Mouse (Mus musculus): Measurements from ENCODE around the gene Samd11. TPM values are rescaled to one million over a fixed set of nuclear protein-coding genes. Genes with fewer than 3 reads are reported as not detected.

Samd11 gene
- 1.2 TPM in 2 replicates for polyA plus RNA-seq (2015; fragmentation: Nextera tagmentation; extraction: Ambion mirVana)

DNA sequence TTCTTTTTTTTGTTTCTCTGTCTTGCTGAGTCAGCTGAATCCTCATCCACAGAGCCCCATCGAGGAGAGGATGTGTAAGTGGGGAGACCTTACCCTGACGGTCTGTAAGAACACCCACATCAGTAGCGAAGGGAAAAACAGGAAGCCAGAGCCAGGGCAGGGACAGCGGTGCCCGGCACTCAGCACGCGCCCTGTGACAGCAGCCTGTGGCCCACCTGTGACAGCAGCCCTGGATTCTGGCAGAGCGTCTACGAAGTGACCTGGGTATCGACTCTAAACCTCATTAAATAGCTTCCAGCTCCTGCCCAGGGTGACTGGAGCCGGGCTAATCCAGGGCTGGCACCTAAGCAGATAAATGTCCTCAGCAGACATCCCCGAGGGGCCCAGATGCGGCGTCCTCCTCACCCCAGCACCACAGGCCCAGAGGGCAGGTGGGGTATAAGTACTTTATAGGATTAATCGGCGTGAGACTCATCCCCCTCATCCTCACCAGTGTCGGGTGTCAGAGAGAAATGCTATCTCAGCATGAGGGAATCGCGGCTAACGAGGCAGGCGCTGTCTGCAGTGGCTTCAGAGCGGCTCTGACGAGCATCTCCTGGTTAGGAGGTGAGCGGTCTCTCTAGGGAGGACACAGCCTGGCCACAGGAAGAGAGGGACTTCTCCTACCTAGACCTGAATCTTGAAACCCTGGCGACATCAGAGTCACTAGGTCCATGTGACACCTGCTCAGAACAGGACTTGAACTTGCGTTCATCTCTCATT, at the start of gene Samd11:
TSS of gene Samd11 (minus strand) at position 580 of the 762 bp plus-strand sequence.
- H3K4me1 ChIP-seq = peaks cover 21% of the 10 kb centered on the region
- H3K9me3 ChIP-seq = no peaks in the 10 kb centered on the region
- 0 out of 2 replicates have a peak, but pooled peaks have one; percentile 40 for ATAC-seq (ENCODE audit: extremely low read depth, insufficient number of reproducible peaks, low FRiP score, low TSS enrichment)
- H3K36me3 ChIP-seq = no peaks in the 10 kb centered on the region
- peak within 1 kb of the TSS; percentile 71 for H3K9ac ChIP-seq
- peak within 1 kb of the TSS; percentile 61 for H3K27ac ChIP-seq (replicated peaks)
- peaks cover 46% of the 10 kb centered on the region for H3K27me3 ChIP-seq (replicated peaks)
- WGBS = 6% methylated on average over 26 of the region's 26 CpGs
- peak within 1 kb of the TSS; percentile 46 for H3K4me3 ChIP-seq
- H3K4me2 ChIP-seq = peak within 1 kb of the TSS; percentile 69

DNA sequence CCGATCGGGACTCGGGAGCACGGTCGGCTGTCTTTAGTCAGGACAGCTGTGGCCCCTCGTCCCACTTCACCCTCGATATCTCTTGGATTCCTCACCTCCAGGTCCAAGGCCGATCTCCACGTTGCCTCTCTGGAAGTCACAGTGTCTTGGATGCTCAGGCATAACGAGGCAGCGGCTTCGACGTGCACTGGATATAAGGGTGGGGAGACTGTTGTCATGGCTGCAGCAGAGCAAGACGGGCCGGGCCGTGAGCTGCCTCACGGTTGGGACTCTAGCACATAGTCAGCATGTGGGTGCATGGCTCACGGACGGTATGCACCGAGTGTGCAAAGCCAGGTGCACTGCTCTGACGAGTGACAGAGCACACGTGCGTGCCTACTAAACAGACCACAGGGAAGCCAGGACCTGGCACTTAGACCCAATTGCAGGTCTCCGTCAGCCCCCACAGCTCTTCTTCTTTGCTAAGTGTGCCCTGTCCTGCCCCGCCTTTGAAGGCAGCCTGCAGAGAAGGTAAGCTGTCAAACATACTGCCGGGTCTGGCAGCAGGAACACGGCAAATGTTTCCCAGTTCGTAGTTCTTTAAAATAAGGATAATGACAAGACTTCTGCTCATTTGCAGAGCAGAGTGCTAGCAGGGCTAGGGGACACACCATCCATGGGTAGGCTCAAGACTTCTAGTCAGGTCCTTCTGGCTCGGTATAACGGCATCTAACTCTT, 938 bp downstream of the Samd11 start:
- H3K27me3 ChIP-seq (replicated peaks) = peaks cover 47% of the 10 kb centered on the region
- H3K9me3 ChIP-seq = no peaks in the 10 kb centered on the region
- peak; percentile 73 for ATAC-seq (ENCODE audit: extremely low read depth, insufficient number of reproducible peaks, low FRiP score, low TSS enrichment)
- peak overlapping the region; percentile 71 for H3K9ac ChIP-seq
- peak overlapping the region; percentile 69 for H3K4me2 ChIP-seq
- peaks cover under 1% of the 10 kb centered on the region; the same call in 1 of the 2 replicates for H3K36me3 ChIP-seq
- WGBS = 2% methylated on average over 26 of the region's 30 CpGs
- H3K27ac ChIP-seq (replicated peaks) = peak overlapping the region; percentile 61
- H3K4me3 ChIP-seq = peak overlapping the region; percentile 46
- H3K4me1 ChIP-seq = peaks cover 28% of the 10 kb centered on the region

- H3K9me3 ChIP-seq = no peaks in the 10 kb centered on the region
- 39% methylated on average over 7 of the region's 7 CpGs for WGBS
- peaks cover 47% of the 10 kb centered on the region for H3K27me3 ChIP-seq (replicated peaks)
- H3K9ac ChIP-seq = no peak overlapping the region
- H3K4me2 ChIP-seq = peak overlapping the region; percentile 41
- H3K36me3 ChIP-seq = peaks cover 16% of the 10 kb centered on the region
- peaks cover 34% of the 10 kb centered on the region for H3K4me1 ChIP-seq
- peak; percentile 56; the same call in 1 of the 2 replicates for ATAC-seq (ENCODE audit: extremely low read depth, insufficient number of reproducible peaks, low FRiP score, low TSS enrichment)
- peak overlapping the region; percentile 25; the same call in 1 of the 2 replicates for H3K27ac ChIP-seq (replicated peaks)
- peak overlapping the region; percentile 18; the same call in 1 of the 2 replicates for H3K4me3 ChIP-seq
Measured at GRCm38 (mm10) chr4:156253043-156253442, 2.4 kb downstream of the Samd11 start.

DNA sequence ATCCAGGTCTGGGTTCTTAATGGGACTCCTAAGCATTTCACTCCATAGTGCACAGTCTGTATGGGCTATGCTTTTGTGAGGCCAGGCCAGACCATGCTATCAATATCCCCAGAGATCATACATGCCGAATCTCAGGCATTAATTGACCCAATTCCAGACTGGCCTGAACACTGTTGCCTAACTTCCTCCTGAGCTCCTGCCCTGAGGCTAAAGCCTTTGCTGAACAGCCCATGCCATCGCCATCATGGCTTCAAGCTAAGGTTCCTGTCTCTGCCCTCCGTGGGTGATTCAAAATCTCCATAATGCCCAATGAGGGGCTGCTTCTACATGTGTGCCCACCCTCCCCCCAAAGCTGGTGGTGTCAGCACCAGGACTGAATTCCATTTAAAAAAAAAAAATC, 2.8 kb downstream of the Samd11 start:
- Histone ChIP-seq H3K27me3 (replicated peaks) (peaks cover 47% of the 10 kb centered on the region), H3K9ac (no peak overlapping the region), H3K4me2 (peak overlapping the region; percentile 41), H3K4me3 (peak overlapping the region; percentile 18), H3K9me3 (no peaks in the 10 kb centered on the region), H3K4me1 (peaks cover 34% of the 10 kb centered on the region), H3K27ac (replicated peaks) (peak overlapping the region; percentile 25), H3K36me3 (peaks cover 20% of the 10 kb centered on the region)
- no peak for ATAC-seq (ENCODE audit: extremely low read depth, insufficient number of reproducible peaks, low FRiP score, low TSS enrichment)
- 39% methylated on average over 3 of the region's 3 CpGs for WGBS

GRCm38 (mm10) chr4:156252140-156252539, 3.3 kb downstream of the Samd11 start:
- no peak; the same call in 1 of the 2 replicates for ATAC-seq (ENCODE audit: extremely low read depth, insufficient number of reproducible peaks, low FRiP score, low TSS enrichment)
- peaks cover 34% of the 10 kb centered on the region for H3K4me1 ChIP-seq
- 0 out of 2 replicates have a peak overlapping the region, but pooled peaks have one; percentile 1 for H3K27ac ChIP-seq (replicated peaks)
- peak overlapping the region; percentile 41 for H3K4me2 ChIP-seq
- WGBS = 29% methylated on average over 7 of the region's 7 CpGs
- H3K9me3 ChIP-seq = no peaks in the 10 kb centered on the region
- H3K36me3 ChIP-seq = peaks cover 25% of the 10 kb centered on the region
- peak overlapping the region; percentile 18 for H3K4me3 ChIP-seq
- H3K27me3 ChIP-seq (replicated peaks) = peaks cover 47% of the 10 kb centered on the region
- no peak overlapping the region for H3K9ac ChIP-seq

- WGBS = 73% methylated on average over 8 of the region's 8 CpGs
- no peak overlapping the region for H3K9ac ChIP-seq
- H3K27me3 ChIP-seq (replicated peaks) = peaks cover 47% of the 10 kb centered on the region
- ATAC-seq (ENCODE audit: extremely low read depth, insufficient number of reproducible peaks, low FRiP score, low TSS enrichment) = no peak
- no peak overlapping the region for H3K4me3 ChIP-seq
- no peaks in the 10 kb centered on the region for H3K9me3 ChIP-seq
- H3K36me3 ChIP-seq = peaks cover 35% of the 10 kb centered on the region
- H3K4me1 ChIP-seq = peaks cover 34% of the 10 kb centered on the region
- peak overlapping the region; percentile 41; the same call in 1 of the 2 replicates for H3K4me2 ChIP-seq
- H3K27ac ChIP-seq (replicated peaks) = no peak overlapping the region
Measured at GRCm38 (mm10) chr4:156251081-156251480, 4.4 kb downstream of the Samd11 start.

- Histone ChIP-seq H3K9me3 (no peaks in the 10 kb centered on the region), H3K4me2 (no peak overlapping the region), H3K4me1 (peaks cover 22% of the 10 kb centered on the region), H3K27me3 (replicated peaks) (peaks cover 34% of the 10 kb centered on the region), H3K4me3 (no peak overlapping the region), H3K36me3 (peaks cover 50% of the 10 kb centered on the region), H3K9ac (peak overlapping the region; percentile 4; the same call in 1 of the 2 replicates), H3K27ac (replicated peaks) (no peak overlapping the region)
- ATAC-seq (ENCODE audit: extremely low read depth, insufficient number of reproducible peaks, low FRiP score, low TSS enrichment) = no peak
- 57% methylated on average over 11 of the region's 11 CpGs for WGBS
Measured at GRCm38 (mm10) chr4:156249567-156249966, 5.9 kb downstream of the Samd11 start.

DNA sequence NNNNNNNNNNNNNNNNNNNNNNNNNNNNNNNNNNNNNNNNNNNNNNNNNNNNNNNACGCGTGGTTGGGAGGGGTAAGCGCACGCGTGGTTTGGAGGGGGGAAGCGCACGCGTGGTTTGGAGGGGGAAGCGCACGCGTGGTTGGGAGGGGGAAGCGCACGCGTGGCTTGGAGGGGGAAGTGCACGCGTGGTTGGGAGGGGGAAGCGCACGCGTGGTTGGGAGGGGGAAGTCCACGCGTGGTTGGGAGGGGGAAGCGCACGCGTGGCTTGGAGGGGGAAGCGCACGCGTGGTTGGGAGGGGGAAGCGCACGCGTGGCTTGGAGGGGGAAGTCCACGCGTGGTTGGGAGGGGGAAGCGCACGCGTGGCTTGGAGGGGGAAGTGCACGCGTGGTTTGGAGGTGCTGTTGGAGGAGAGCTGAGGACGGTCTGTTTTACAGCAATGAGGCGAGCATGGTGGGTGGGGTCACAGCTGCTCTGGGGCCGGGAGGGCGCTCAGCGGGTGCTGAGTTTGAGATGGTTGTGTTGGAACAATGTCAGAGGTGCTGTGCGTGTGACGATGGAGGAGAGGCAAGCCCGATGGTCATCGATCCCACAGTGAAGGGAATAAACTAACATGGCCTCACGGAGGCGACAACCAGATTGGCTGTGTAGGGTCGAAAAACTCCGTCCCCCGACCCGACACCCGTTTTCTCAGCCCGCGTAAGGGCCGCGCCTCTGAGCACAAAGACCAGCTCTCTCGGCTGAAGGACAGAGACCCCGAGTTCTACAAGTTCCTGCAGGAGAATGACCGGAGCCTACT, 18.6 kb downstream of the Samd11 start:
- ATAC-seq (ENCODE audit: extremely low read depth, insufficient number of reproducible peaks, low FRiP score, low TSS enrichment) = no peak
- Histone ChIP-seq H3K9ac (peak overlapping the region; percentile 88), H3K9me3 (no peaks in the 10 kb centered on the region), H3K4me1 (peaks cover 26% of the 10 kb centered on the region), H3K4me2 (peak overlapping the region; percentile 93), H3K4me3 (peak overlapping the region; percentile 89), H3K36me3 (peaks cover 63% of the 10 kb centered on the region), H3K27me3 (replicated peaks) (0 out of 2 replicates have a peak, but pooled peaks cover 2% of the 10 kb centered on the region), H3K27ac (replicated peaks) (no peak overlapping the region)
- WGBS = 24% methylated on average over 55 of the region's 60 CpGs

GRCm38 (mm10) chr4:156235808-156236533, 19.5 kb downstream of the Samd11 start, which contains the start of gene Noc2l:
Gene Noc2l, plus strand, starts transcription at chr4:156236010.
- H3K9me3 ChIP-seq = no peaks in the 10 kb centered on the region
- H3K9ac ChIP-seq = peak within 1 kb of the TSS; percentile 88
- peak within 1 kb of the TSS; percentile 89 for H3K4me3 ChIP-seq
- H3K27me3 ChIP-seq (replicated peaks) = 0 out of 2 replicates have a peak, but pooled peaks cover 2% of the 10 kb centered on the region
- H3K27ac ChIP-seq (replicated peaks) = peak within 1 kb of the TSS; percentile 91
- peaks cover 63% of the 10 kb centered on the region for H3K36me3 ChIP-seq
- peak; percentile 81 for ATAC-seq (ENCODE audit: extremely low read depth, insufficient number of reproducible peaks, low FRiP score, low TSS enrichment)
- H3K4me1 ChIP-seq = peaks cover 26% of the 10 kb centered on the region
- WGBS = under 1% methylated on average over 81 of the region's 90 CpGs
- peak within 1 kb of the TSS; percentile 93 for H3K4me2 ChIP-seq

DNA sequence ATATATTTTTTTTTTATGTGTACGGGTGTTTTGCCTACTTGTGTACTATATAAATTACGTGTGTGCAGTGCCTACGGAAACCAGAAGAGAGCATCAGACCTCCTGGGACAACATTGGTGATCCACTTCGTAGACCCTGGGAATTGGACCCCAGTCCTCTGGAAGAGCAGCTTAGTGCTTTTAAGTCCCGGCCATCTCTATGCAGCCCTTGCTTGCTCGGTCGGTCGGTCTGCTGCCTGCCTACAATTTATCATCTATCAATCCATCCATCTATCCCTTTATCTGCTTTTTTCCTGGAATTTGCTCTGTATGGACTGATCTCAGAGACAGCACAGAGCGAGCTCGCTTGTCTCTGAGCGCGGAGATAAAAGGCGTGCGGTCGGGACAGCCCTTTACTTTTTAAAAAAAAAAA, 20.1 kb downstream of the Samd11 start:
- H3K4me1 ChIP-seq = peaks cover 26% of the 10 kb centered on the region
- H3K27ac ChIP-seq (replicated peaks) = peak overlapping the region; percentile 91
- no peak for ATAC-seq (ENCODE audit: extremely low read depth, insufficient number of reproducible peaks, low FRiP score, low TSS enrichment)
- WGBS = under 1% methylated on average over 15 of the region's 15 CpGs
- H3K9me3 ChIP-seq = no peaks in the 10 kb centered on the region
- H3K36me3 ChIP-seq = peaks cover 63% of the 10 kb centered on the region
- 0 out of 2 replicates have a peak, but pooled peaks cover 2% of the 10 kb centered on the region for H3K27me3 ChIP-seq (replicated peaks)
- H3K4me3 ChIP-seq = peak overlapping the region; percentile 89
- peak overlapping the region; percentile 93 for H3K4me2 ChIP-seq
- H3K9ac ChIP-seq = peak overlapping the region; percentile 73
